In the genomic region with DNA sequence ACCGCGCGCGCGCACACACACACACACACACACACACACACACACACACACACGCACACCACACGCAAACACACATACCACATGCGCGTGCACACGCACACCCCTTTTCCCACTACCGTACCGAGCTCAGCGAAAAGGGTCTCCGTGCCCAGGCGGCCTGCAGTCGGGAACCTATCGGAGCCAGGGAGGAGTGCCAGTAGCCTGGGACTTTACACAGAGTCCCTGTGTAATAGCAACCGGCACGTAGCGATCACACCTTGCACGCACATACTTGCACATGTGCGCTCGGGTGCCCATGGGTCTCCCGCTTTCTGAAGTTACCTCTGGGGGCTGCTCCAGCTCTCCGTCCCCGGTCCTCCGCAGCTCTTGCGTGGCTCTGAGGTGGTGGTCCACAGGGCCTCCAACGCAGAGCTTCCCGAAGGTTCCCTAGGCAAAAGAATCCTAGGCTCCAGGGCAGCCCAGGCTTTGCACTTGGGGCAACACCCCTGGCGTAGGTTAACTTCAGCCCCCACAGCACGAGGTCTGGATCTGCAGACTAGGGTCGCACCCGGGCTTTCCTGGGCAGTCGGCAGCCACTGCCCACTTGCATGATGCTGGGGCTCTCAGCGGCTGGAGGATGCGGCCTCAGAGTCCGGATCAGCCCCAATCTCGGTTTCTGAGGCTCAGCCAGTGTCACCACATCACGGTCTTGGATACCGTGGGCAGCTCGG, we compare ENCODE assay signal across 9 mouse cellular contexts. TPM values are rescaled to one million over a fixed set of nuclear protein-coding genes. Genes with fewer than 3 reads are reported as not detected.
DNase-seq lines count a peak whose midpoint lies in the region; ATAC-seq lines count a peak whose summit lies in the region.
"Had no signal": no experiment of that assay in that cellular context is flagged by ENCODE, and none has a peak within 500 bp of the region (broad histone marks: within the 10 kb centered on the region; RNA-seq: fewer than 3 reads in every experiment).

No protein-coding gene starts in this region.

- H3K4me2 ChIP-seq in heart, embryonic 16.5 days (ENCODE audit: low read depth, low read length), result peak overlapping the region; percentile 68
- H3K4me2 ChIP-seq in limb, embryonic 15.5 days, result peak overlapping the region; percentile 89
- peak overlapping the region; percentile 73 for H3K4me2 ChIP-seq in stomach, embryonic 16.5 days (ENCODE audit: low read depth, low read length)

- no peak overlapping the region for H3K27ac ChIP-seq in heart, embryonic 16.5 days (ENCODE audit: low read length)
- peak overlapping the region; percentile 65; the same call in 1 of the 2 replicates for H3K27ac ChIP-seq in forebrain, embryonic 10.5 days
- no peak overlapping the region for H3K27ac ChIP-seq in limb, embryonic 15.5 days
- H3K27ac ChIP-seq in stomach, embryonic 16.5 days (ENCODE audit: low read length), result no peak overlapping the region

- 2% methylated on average over 42 of the region's 42 CpGs for WGBS in heart, embryonic 16.5 days
- WGBS in forebrain, embryonic 10.5 days, result 1% methylated on average over 42 of the region's 42 CpGs
- 1% methylated on average over 42 of the region's 42 CpGs for WGBS in limb, embryonic 15.5 days
- 3% methylated on average over 42 of the region's 42 CpGs for WGBS in stomach, embryonic 16.5 days

- H3K4me1 ChIP-seq in heart, embryonic 16.5 days (ENCODE audit: control insufficient read depth, insufficient read depth, low read length), result peaks cover 11% of the 10 kb centered on the region
- peaks cover 25% of the 10 kb centered on the region for H3K4me1 ChIP-seq in forebrain, embryonic 10.5 days
- H3K4me1 ChIP-seq in limb, embryonic 15.5 days, result peaks cover 19% of the 10 kb centered on the region
- H3K4me1 ChIP-seq in stomach, embryonic 16.5 days (ENCODE audit: control insufficient read depth, insufficient read depth, low read length), result peaks cover 6% of the 10 kb centered on the region; the same call in 1 of the 2 replicates

- H3K36me3 ChIP-seq in heart, embryonic 16.5 days (ENCODE audit: control insufficient read depth, insufficient read depth), result no peaks in the 10 kb centered on the region
- H3K36me3 ChIP-seq in forebrain, embryonic 10.5 days (replicated peaks), result no peaks in the 10 kb centered on the region
- H3K36me3 ChIP-seq in limb, embryonic 15.5 days, result no peaks in the 10 kb centered on the region
- H3K36me3 ChIP-seq in stomach, embryonic 16.5 days (ENCODE audit: control insufficient read depth, insufficient read depth, low read length), result no peaks in the 10 kb centered on the region

- no peaks in the 10 kb centered on the region for H3K9me3 ChIP-seq in heart, embryonic 16.5 days (replicated peaks; ENCODE audit: control insufficient read depth, low read length)
- no peaks in the 10 kb centered on the region for H3K9me3 ChIP-seq in forebrain, embryonic 10.5 days
- no peaks in the 10 kb centered on the region for H3K9me3 ChIP-seq in limb, embryonic 15.5 days
- H3K9me3 ChIP-seq in stomach, embryonic 16.5 days (replicated peaks; ENCODE audit: control insufficient read depth, low read length), result no peaks in the 10 kb centered on the region

- H3K9ac ChIP-seq in heart, embryonic 16.5 days (ENCODE audit: low read length), result no peak overlapping the region
- H3K9ac ChIP-seq in limb, embryonic 15.5 days, result no peak overlapping the region
- H3K9ac ChIP-seq in stomach, embryonic 16.5 days (ENCODE audit: low read length), result peak overlapping the region; percentile 46; the same call in 1 of the 2 replicates

- intact Hi-C loops in gastrocnemius, postnatal 14 days (cut with DNase I; ENCODE audit: low total_unique reads), result no loop called here

- DNase-seq in heart, adult 8-10 months (ENCODE audit: low spot score), result no peak
- DNase-seq in brain, adult 2 months (ENCODE audit: low read depth, low spot score), result peak; percentile 21
- no peak for DNase-seq in forebrain, embryonic 10.5 days (ENCODE audit: extremely low spot score, low spot score)
- no peak for DNase-seq in gastrocnemius, postnatal 14 days
- DNase-seq in thymus, postnatal 25 days, result no peak

- ATAC-seq in heart, embryonic 16.5 days (replicated peaks; ENCODE audit: extremely low read depth, insufficient read depth, low FRiP score), result no peak
- ATAC-seq in limb, embryonic 15.5 days (ENCODE audit: insufficient number of reproducible peaks, low FRiP score, low TSS enrichment, low read depth), result 0 out of 2 replicates have a peak, but pooled peaks have one; percentile 48
- peak; percentile 41 for ATAC-seq in stomach, embryonic 16.5 days (ENCODE audit: insufficient read depth, low FRiP score)

- peak overlapping the region; percentile 49 for H3K4me3 ChIP-seq in heart, embryonic 16.5 days (ENCODE audit: low read length)
- peak overlapping the region; percentile 61 for H3K4me3 ChIP-seq in forebrain, embryonic 10.5 days
- peak overlapping the region; percentile 44 for H3K4me3 ChIP-seq in limb, embryonic 15.5 days
- H3K4me3 ChIP-seq in stomach, embryonic 16.5 days (replicated peaks; ENCODE audit: low read length), result peak overlapping the region; percentile 43

- H3K27me3 ChIP-seq in heart, embryonic 16.5 days (ENCODE audit: control insufficient read depth, insufficient read depth, low read length), result peaks cover 41% of the 10 kb centered on the region
- peaks cover 60% of the 10 kb centered on the region for H3K27me3 ChIP-seq in forebrain, embryonic 10.5 days (ENCODE audit: poor library complexity, severe bottlenecking)
- H3K27me3 ChIP-seq in limb, embryonic 15.5 days, result peaks cover 44% of the 10 kb centered on the region
- H3K27me3 ChIP-seq in stomach, embryonic 16.5 days (ENCODE audit: control insufficient read depth, insufficient read depth, low read length), result peaks cover 23% of the 10 kb centered on the region

RNA-seq across cellular contexts. Expression of a gene that starts 0.5 kb away (rescaled TPM):
- polyA plus RNA-seq in heart, embryonic 16.5 days (2015; fragmentation: Nextera tagmentation; extraction: Ambion mirVana), result 0.06 and 0.08 TPM in 2 replicates
- under 1 TPM in 3 of 4 experiments, not detected in 1; 0.03 to 0.06 (median 0.05) TPM for total RNA-seq in heart, adult 8-10 months (2022)
- polyA plus RNA-seq in forebrain, embryonic 10.5 days (2016; fragmentation: Nextera tagmentation; extraction: Ambion mirVana), result 0.04 and 0.20 TPM in 2 replicates
- polyA plus RNA-seq in limb, embryonic 15.5 days (2015; fragmentation: Nextera tagmentation; extraction: Ambion mirVana), result 0.26 and 0.27 TPM in 2 replicates
- 0.06 TPM in 1 of 2 replicates, not detected in the other for polyA plus RNA-seq in stomach, embryonic 16.5 days (2015; fragmentation: Nextera tagmentation; extraction: Ambion mirVana)
- under 1 TPM in 1 of 2 experiments, not detected in 1; 0.11 TPM for total RNA-seq in gastrocnemius, postnatal 14 days (2021)
- total RNA-seq: heart, adult 18-20 months had no signal
